Mouse (Mus musculus) embryonic facial prominence, embryonic 15.5 days (tissue): Measurements from ENCODE around the gene Gm20388. TPM values are rescaled to one million over a fixed set of nuclear protein-coding genes. Genes with fewer than 3 reads are reported as not detected.

Experiments used
- ATAC-seq: fragments of 200-750 bp; cut with Nextera tagmentation; 2 replicates; pipeline ENCODE4 v1.8.0; 2017; ENCODE audit warnings: low read depth, moderate TSS enrichment; ENCODE audit not compliant: insufficient number of reproducible peaks, low FRiP score, low TSS enrichment
- H3K27ac ChIP-seq: fragments of 300-500 bp; sonication (generic); replicated peaks from 2 replicates; pipeline ENCODE4 v1.5.1; 2015; ENCODE audit warnings: mild to moderate bottlenecking, inconsistent platforms
- H3K27me3 ChIP-seq: fragments of 300-500 bp; sonication (generic); 2 replicates; pipeline ENCODE4 v1.6.1; 2015; ENCODE audit warnings: inconsistent platforms
- H3K36me3 ChIP-seq: fragments of 300-500 bp; sonication (generic); 2 replicates; pipeline ENCODE4 v1.6.1; 2015; ENCODE audit warnings: mild to moderate bottlenecking, inconsistent platforms
- H3K4me1 ChIP-seq: fragments of 300-500 bp; sonication (generic); 2 replicates; pipeline ENCODE4 v1.6.1; 2015; ENCODE audit warnings: inconsistent platforms
- H3K4me2 ChIP-seq: fragments of 300-500 bp; sonication (generic); replicated peaks from 2 replicates; pipeline ENCODE4 v1.6.1; 2015; ENCODE audit warnings: mild to moderate bottlenecking, inconsistent platforms
- H3K4me3 ChIP-seq: fragments of 300-500 bp; sonication (generic); replicated peaks from 2 replicates; pipeline ENCODE4 v1.5.1; 2015; ENCODE audit warnings: mild to moderate bottlenecking, inconsistent platforms
- H3K9ac ChIP-seq: fragments of 300-500 bp; sonication (generic); 2 replicates; pipeline ENCODE4 v1.6.1; 2015; ENCODE audit warnings: inconsistent platforms
- H3K9me3 ChIP-seq: fragments of 300-500 bp; sonication (generic); replicated peaks from 2 replicates; pipeline ENCODE4 v1.6.1; 2016; ENCODE audit warnings: inconsistent platforms
- WGBS: fragments of 180-500 bp; shearing (Covaris S2); methylation state at CpG from one replicate; pipeline ENCODE4 v1.1.7; 2015; 5-methylcytosine and 5-hydroxymethylcytosine counted together
- polyA plus RNA-seq: library from polyadenylated mRNA; unstranded; fragments of >200 nt; fragmentation: Nextera tagmentation; extraction: Ambion mirVana; gene quantifications from 2 replicates; pipeline ENCODE4 v1.2.1, GENCODE M21; 2015

Gene Gm20388
- polyA plus RNA-seq, 1 experiment from 2014 or later = 8.0 TPM

GRCm38 (mm10) chr8:123657826-123658225 lies 3747.2 kb downstream of the Gm20388 start:
- Histone ChIP-seq H3K36me3 (peaks cover 32% of the 10 kb centered on the region), H3K4me3 (no peak overlapping the region), H3K9ac (no peak overlapping the region), H3K4me1 (peaks cover 21% of the 10 kb centered on the region), H3K27ac (no peak overlapping the region), H3K9me3 (no peaks in the 10 kb centered on the region), H3K4me2 (no peak overlapping the region), H3K27me3 (no peaks in the 10 kb centered on the region)
- ATAC-seq = no peak
- WGBS = 85% methylated on average over 8 of the region's 8 CpGs

- peaks cover 45% of the 10 kb centered on the region for H3K36me3 ChIP-seq
- ATAC-seq = no peak
- H3K27me3 ChIP-seq = no peaks in the 10 kb centered on the region
- no peaks in the 10 kb centered on the region for H3K9me3 ChIP-seq
- WGBS = 79% methylated on average over 10 of the region's 10 CpGs
- H3K27ac ChIP-seq = no peak overlapping the region
- no peak overlapping the region for H3K4me2 ChIP-seq
- no peak overlapping the region for H3K4me3 ChIP-seq
- peaks cover 18% of the 10 kb centered on the region for H3K4me1 ChIP-seq
- H3K9ac ChIP-seq = no peak overlapping the region
Measured at GRCm38 (mm10) chr8:123659469-123660057, 3748.9 kb downstream of the Gm20388 start.

- no peaks in the 10 kb centered on the region for H3K9me3 ChIP-seq
- no peak for ATAC-seq
- no peak overlapping the region for H3K4me3 ChIP-seq
- no peaks in the 10 kb centered on the region for H3K4me1 ChIP-seq
- no peak overlapping the region for H3K9ac ChIP-seq
- no peak overlapping the region for H3K27ac ChIP-seq
- WGBS = 90% methylated on average over 11 of the region's 11 CpGs
- H3K4me2 ChIP-seq = no peak overlapping the region
- H3K36me3 ChIP-seq = peaks cover 42% of the 10 kb centered on the region
- no peaks in the 10 kb centered on the region for H3K27me3 ChIP-seq
Measured at GRCm38 (mm10) chr8:123661515-123661914, 3750.9 kb downstream of the Gm20388 start.

- 87% methylated on average over 6 of the region's 6 CpGs for WGBS
- no peaks in the 10 kb centered on the region for H3K27me3 ChIP-seq
- no peak overlapping the region for H3K4me2 ChIP-seq
- no peak for ATAC-seq
- peaks cover 24% of the 10 kb centered on the region for H3K36me3 ChIP-seq
- H3K4me1 ChIP-seq = no peaks in the 10 kb centered on the region
- H3K9ac ChIP-seq = no peak overlapping the region
- H3K9me3 ChIP-seq = no peaks in the 10 kb centered on the region
- no peak overlapping the region for H3K27ac ChIP-seq
- H3K4me3 ChIP-seq = no peak overlapping the region
Measured at GRCm38 (mm10) chr8:123665580-123665979, 3754.9 kb downstream of the Gm20388 start.

GRCm38 (mm10) chr8:123666832-123667231 lies 3756.2 kb downstream of the Gm20388 start:
- H3K4me1 ChIP-seq = no peaks in the 10 kb centered on the region
- H3K4me2 ChIP-seq = no peak overlapping the region
- ATAC-seq = no peak
- 90% methylated on average over 1 of the region's 1 CpGs for WGBS
- H3K4me3 ChIP-seq = no peak overlapping the region
- H3K27ac ChIP-seq = no peak overlapping the region
- H3K27me3 ChIP-seq = no peaks in the 10 kb centered on the region
- H3K9me3 ChIP-seq = no peaks in the 10 kb centered on the region
- peaks cover 14% of the 10 kb centered on the region for H3K36me3 ChIP-seq
- no peak overlapping the region for H3K9ac ChIP-seq

GRCm38 (mm10) chr8:123668681-123669080 lies 3758.0 kb downstream of the Gm20388 start:
- no peak overlapping the region for H3K4me3 ChIP-seq
- H3K9ac ChIP-seq = no peak overlapping the region
- H3K27me3 ChIP-seq = no peaks in the 10 kb centered on the region
- no peak overlapping the region for H3K27ac ChIP-seq
- H3K4me2 ChIP-seq = no peak overlapping the region
- 28% methylated on average over 4 of the region's 4 CpGs for WGBS
- no peak for ATAC-seq
- H3K4me1 ChIP-seq = no peaks in the 10 kb centered on the region
- H3K9me3 ChIP-seq = no peaks in the 10 kb centered on the region
- peaks cover 8% of the 10 kb centered on the region; the same call in 1 of the 2 replicates for H3K36me3 ChIP-seq

GRCm38 (mm10) chr8:123670766-123671165 lies 3760.1 kb downstream of the Gm20388 start:
- Histone ChIP-seq H3K36me3 (no peaks in the 10 kb centered on the region), H3K27me3 (no peaks in the 10 kb centered on the region), H3K4me3 (no peak overlapping the region), H3K9ac (no peak overlapping the region), H3K9me3 (no peaks in the 10 kb centered on the region), H3K4me1 (peaks cover 7% of the 10 kb centered on the region; the same call in 1 of the 2 replicates), H3K4me2 (no peak overlapping the region), H3K27ac (no peak overlapping the region)
- 53% methylated on average over 7 of the region's 7 CpGs for WGBS
- no peak for ATAC-seq

- Histone ChIP-seq H3K27me3 (no peaks in the 10 kb centered on the region), H3K9me3 (no peaks in the 10 kb centered on the region), H3K36me3 (no peaks in the 10 kb centered on the region), H3K4me2 (no peak overlapping the region), H3K27ac (no peak overlapping the region), H3K9ac (no peak overlapping the region), H3K4me3 (no peak overlapping the region), H3K4me1 (peaks cover 8% of the 10 kb centered on the region; the same call in 1 of the 2 replicates)
- 56% methylated on average over 7 of the region's 7 CpGs for WGBS
- ATAC-seq = no peak
Measured at GRCm38 (mm10) chr8:123671454-123671853, 3760.8 kb downstream of the Gm20388 start.

GRCm38 (mm10) chr8:123672648-123673047 lies 3762.0 kb downstream of the Gm20388 start:
- Histone ChIP-seq H3K9me3 (no peaks in the 10 kb centered on the region), H3K36me3 (no peaks in the 10 kb centered on the region), H3K27me3 (no peaks in the 10 kb centered on the region), H3K4me1 (peaks cover 8% of the 10 kb centered on the region; the same call in 1 of the 2 replicates), H3K4me3 (no peak overlapping the region), H3K9ac (no peak overlapping the region), H3K4me2 (no peak overlapping the region), H3K27ac (no peak overlapping the region)
- 49% methylated on average over 6 of the region's 6 CpGs for WGBS
- ATAC-seq = peak; percentile 29; the same call in 1 of the 2 replicates

- no peak overlapping the region for H3K9ac ChIP-seq
- H3K4me3 ChIP-seq = no peak overlapping the region
- no peaks in the 10 kb centered on the region for H3K27me3 ChIP-seq
- no peaks in the 10 kb centered on the region for H3K9me3 ChIP-seq
- H3K4me2 ChIP-seq = no peak overlapping the region
- no peaks in the 10 kb centered on the region for H3K36me3 ChIP-seq
- peaks cover 8% of the 10 kb centered on the region; the same call in 1 of the 2 replicates for H3K4me1 ChIP-seq
- WGBS = 29% methylated on average over 5 of the region's 5 CpGs
- H3K27ac ChIP-seq = no peak overlapping the region
- ATAC-seq = no peak
Measured at GRCm38 (mm10) chr8:123675611-123676010, 3765.0 kb downstream of the Gm20388 start.

- Histone ChIP-seq H3K4me2 (no peak overlapping the region), H3K9ac (no peak overlapping the region), H3K27ac (no peak overlapping the region), H3K36me3 (no peaks in the 10 kb centered on the region), H3K9me3 (no peaks in the 10 kb centered on the region), H3K27me3 (no peaks in the 10 kb centered on the region), H3K4me3 (no peak overlapping the region), H3K4me1 (peaks cover 15% of the 10 kb centered on the region)
- no peak for ATAC-seq
- 78% methylated on average over 4 of the region's 4 CpGs for WGBS
Measured at GRCm38 (mm10) chr8:123678390-123678789, 3767.7 kb downstream of the Gm20388 start.
